Mouse (Mus musculus) forebrain, embryonic 14.5 days (tissue): ENCODE results near the gene Teddm1a. TPM values are rescaled to one million over a fixed set of nuclear protein-coding genes. Genes with fewer than 3 reads are reported as not detected.

Experiments used
- ATAC-seq: fragments of 200-750 bp; cut with Nextera tagmentation; 2 replicates; pipeline ENCODE4 v1.8.0; 2017; ENCODE audit warnings: mild to moderate bottlenecking, moderate library complexity
- DNase-seq: peaks from one replicate; pipeline ENCODE4 v3.0.0-alpha.2; 2015; ENCODE audit warnings: low spot score
- H3K27ac ChIP-seq: fragments of 300-500 bp; sonication (generic); 2 replicates; pipeline ENCODE4 v1.5.1; 2014; ENCODE audit warnings: low read depth, mild to moderate bottlenecking, control low read depth, low read length, moderate library complexity
- H3K27me3 ChIP-seq: fragments of 300-500 bp; sonication (generic); replicated peaks from 2 replicates; pipeline ENCODE4 v1.6.1; 2014; ENCODE audit warnings: low read length, control low read depth, mixed read lengths; ENCODE audit not compliant: control insufficient read depth, insufficient read depth
- H3K36me3 ChIP-seq: fragments of 300-500 bp; sonication (generic); 2 replicates; pipeline ENCODE4 v1.6.1; 2014; ENCODE audit warnings: low read length, control low read depth; ENCODE audit not compliant: control insufficient read depth, insufficient read depth
- H3K4me1 ChIP-seq: fragments of 300-500 bp; sonication (generic); 2 replicates; pipeline ENCODE4 v1.6.1; 2014; ENCODE audit warnings: antibody characterized with exemption, low read length, control low read depth; ENCODE audit not compliant: control insufficient read depth, insufficient read depth
- H3K4me2 ChIP-seq: fragments of 300-500 bp; sonication (generic); 2 replicates; pipeline ENCODE4 v1.6.1; 2014; ENCODE audit warnings: mild to moderate bottlenecking, control low read depth, low read length
- H3K4me3 ChIP-seq: fragments of 300-500 bp; sonication (generic); 2 replicates; pipeline ENCODE4 v1.5.1; 2014; ENCODE audit warnings: low read depth, low read length, control low read depth
- H3K9ac ChIP-seq: fragments of 300-500 bp; sonication (generic); 2 replicates; pipeline ENCODE4 v1.6.1; 2014; ENCODE audit warnings: mild to moderate bottlenecking, low read length, control low read depth, moderate library complexity
- H3K9me3 ChIP-seq: fragments of 300-500 bp; sonication (generic); replicated peaks from 2 replicates; pipeline ENCODE4 v1.6.1; 2016; ENCODE audit warnings: low read length, control low read depth, mixed read lengths; ENCODE audit not compliant: control insufficient read depth
- WGBS: fragments of 180-500 bp; shearing (Covaris S2); extraction: QIAGEN DNeasy Blood & Tissue Kit; methylation state at CpG from one replicate; pipeline ENCODE4 v1.1.7; 2014; 5-methylcytosine and 5-hydroxymethylcytosine counted together
- polyA plus RNA-seq: library from polyadenylated mRNA; unstranded; fragments of >200 nt; fragmentation: Nextera tagmentation; extraction: Ambion mirVana; gene quantifications from 2 replicates; pipeline ENCODE4 v1.2.1, GENCODE M21; 2014

The Teddm1a gene
- polyA plus RNA-seq, 1 experiment from 2014 or later = not detected

DNA sequence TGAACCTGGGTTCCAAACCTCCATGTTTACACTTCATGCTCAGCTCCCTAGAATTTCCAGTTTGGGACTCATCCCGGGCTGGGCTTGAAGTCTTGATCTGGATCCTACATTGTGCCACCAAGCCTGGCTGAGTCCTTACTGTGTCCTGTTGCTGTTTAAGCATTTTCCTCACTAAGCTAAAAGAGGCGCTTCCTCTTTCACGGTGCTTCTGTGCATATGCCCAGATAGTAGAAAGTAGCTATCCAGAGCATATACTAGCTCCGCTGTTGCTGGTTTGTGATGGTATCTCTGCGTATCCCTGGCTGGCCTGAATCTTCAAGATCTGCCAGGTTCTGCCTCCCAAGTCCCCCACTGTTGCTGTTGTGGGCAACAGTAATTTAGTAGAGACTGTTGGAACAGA, 18.9 kb downstream of the Teddm1a start:
- H3K36me3 ChIP-seq = peaks cover 55% of the 10 kb centered on the region
- H3K4me1 ChIP-seq = no peaks in the 10 kb centered on the region
- H3K9ac ChIP-seq = no peak overlapping the region
- ATAC-seq (no peak), DNase-seq (no peak)
- H3K27ac ChIP-seq = no peak overlapping the region
- H3K27me3 ChIP-seq = no peaks in the 10 kb centered on the region
- H3K4me2 ChIP-seq = no peak overlapping the region
- no peak overlapping the region for H3K4me3 ChIP-seq
- 95% methylated on average over 5 of the region's 5 CpGs for WGBS
- no peaks in the 10 kb centered on the region for H3K9me3 ChIP-seq

DNA sequence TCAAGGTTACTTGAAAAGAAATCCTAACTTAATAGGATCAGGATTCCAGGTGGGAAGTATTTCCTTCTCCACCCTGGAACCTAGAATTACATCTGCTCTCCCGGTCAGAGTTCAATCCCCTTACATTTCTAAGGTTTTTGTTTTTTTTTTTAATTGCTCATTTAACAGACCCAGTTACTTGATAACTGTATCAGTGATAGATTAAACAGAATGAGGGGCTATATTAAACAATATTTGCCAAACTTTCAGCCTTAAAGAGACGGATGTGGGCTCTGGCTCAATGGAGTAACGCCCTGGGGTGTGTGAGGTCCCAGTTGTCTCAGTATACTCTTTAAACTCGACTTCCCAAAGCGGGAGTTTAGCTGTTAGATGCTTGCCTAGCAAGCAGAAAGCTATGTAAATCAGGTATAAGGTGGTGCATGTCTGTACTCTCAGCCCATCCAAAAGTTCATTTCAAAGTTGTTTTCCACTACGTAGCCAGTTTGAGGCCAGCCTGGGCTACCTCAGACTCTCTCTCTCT, 19.8 kb downstream of the Teddm1a start:
- Histone ChIP-seq H3K4me2 (no peak overlapping the region), H3K27ac (no peak overlapping the region), H3K27me3 (no peaks in the 10 kb centered on the region), H3K9ac (no peak overlapping the region), H3K4me1 (no peaks in the 10 kb centered on the region), H3K4me3 (no peak overlapping the region), H3K36me3 (peaks cover 46% of the 10 kb centered on the region), H3K9me3 (no peaks in the 10 kb centered on the region)
- DNase-seq = no peak
- 86% methylated on average over 6 of the region's 6 CpGs for WGBS
- ATAC-seq = no peak

GRCm38 (mm10) chr1:153913869-153914268, 22.3 kb downstream of the Teddm1a start:
- Histone ChIP-seq H3K4me3 (no peak overlapping the region), H3K27me3 (no peaks in the 10 kb centered on the region), H3K4me2 (no peak overlapping the region), H3K27ac (no peak overlapping the region), H3K9me3 (no peaks in the 10 kb centered on the region), H3K9ac (no peak overlapping the region), H3K4me1 (no peaks in the 10 kb centered on the region), H3K36me3 (peaks cover 20% of the 10 kb centered on the region)
- 93% methylated on average over 3 of the region's 3 CpGs for WGBS
- no peak for ATAC-seq
- no peak for DNase-seq

GRCm38 (mm10) chr1:153918521-153919206, 27.1 kb downstream of the Teddm1a start:
- H3K4me1 ChIP-seq = no peaks in the 10 kb centered on the region
- ATAC-seq (no peak), DNase-seq (no peak)
- H3K27ac ChIP-seq = no peak overlapping the region
- no peak overlapping the region for H3K4me3 ChIP-seq
- no peaks in the 10 kb centered on the region for H3K27me3 ChIP-seq
- no peaks in the 10 kb centered on the region for H3K9me3 ChIP-seq
- no peaks in the 10 kb centered on the region for H3K36me3 ChIP-seq
- H3K9ac ChIP-seq = no peak overlapping the region
- no peak overlapping the region for H3K4me2 ChIP-seq
- 70% methylated on average over 3 of the region's 3 CpGs for WGBS

- DNase-seq = no peak
- Histone ChIP-seq H3K27ac (no peak overlapping the region), H3K4me1 (no peaks in the 10 kb centered on the region), H3K36me3 (no peaks in the 10 kb centered on the region), H3K4me3 (no peak overlapping the region), H3K27me3 (no peaks in the 10 kb centered on the region), H3K9ac (no peak overlapping the region), H3K9me3 (no peaks in the 10 kb centered on the region), H3K4me2 (no peak overlapping the region)
- WGBS = 99% methylated on average over 3 of the region's 3 CpGs
- no peak for ATAC-seq
Measured at GRCm38 (mm10) chr1:153921642-153922041, 30.1 kb downstream of the Teddm1a start.

GRCm38 (mm10) chr1:153922571-153923021, 31.1 kb downstream of the Teddm1a start:
- DNase-seq = no peak
- Histone ChIP-seq H3K27me3 (no peaks in the 10 kb centered on the region), H3K9me3 (no peaks in the 10 kb centered on the region), H3K4me1 (no peaks in the 10 kb centered on the region), H3K4me2 (no peak overlapping the region), H3K27ac (no peak overlapping the region), H3K4me3 (no peak overlapping the region), H3K36me3 (no peaks in the 10 kb centered on the region), H3K9ac (no peak overlapping the region)
- no peak for ATAC-seq
- WGBS = 64% methylated on average over 5 of the region's 5 CpGs

GRCm38 (mm10) chr1:153924395-153925385, 33.1 kb downstream of the Teddm1a start:
- Histone ChIP-seq H3K36me3 (no peaks in the 10 kb centered on the region), H3K9ac (no peak overlapping the region), H3K9me3 (no peaks in the 10 kb centered on the region), H3K27me3 (no peaks in the 10 kb centered on the region), H3K4me1 (no peaks in the 10 kb centered on the region), H3K27ac (no peak overlapping the region), H3K4me3 (no peak overlapping the region), H3K4me2 (no peak overlapping the region)
- whole genome bisulfite sequencing = 86% methylated on average over 6 of the region's 6 CpGs
- DNase-seq = no peak
- ATAC-seq = no peak

GRCm38 (mm10) chr1:153930431-153930830, 38.9 kb downstream of the Teddm1a start:
- Histone ChIP-seq H3K9me3 (no peaks in the 10 kb centered on the region), H3K36me3 (no peaks in the 10 kb centered on the region), H3K4me3 (no peak overlapping the region), H3K9ac (no peak overlapping the region), H3K4me2 (no peak overlapping the region), H3K27me3 (no peaks in the 10 kb centered on the region), H3K4me1 (no peaks in the 10 kb centered on the region), H3K27ac (no peak overlapping the region)
- WGBS = 86% methylated on average over 2 of the region's 2 CpGs
- DNase-seq (no peak), ATAC-seq (no peak)
